Mouse (Mus musculus) right cerebral cortex, postnatal 10 days (tissue): ENCODE measurements around the gene Xylt2.
"Not testable (repeated sequence)": the region's sequence is repeated elsewhere in the genome, so short reads cannot be mapped to it uniquely, and the experiment has no call there.

Experiments
- DNase-seq, 2 experiments: peaks; one replicate each; pipeline ENCODE4 v3.0.0; 2021; ENCODE audit warnings: low spot score in 2 of 2

The Xylt2 gene

GRCm38 (mm10) chr11:94676754-94677606 is at the start of gene Xylt2:
Gene Xylt2 (minus strand): TSS chr11:94677515.
- DNase-seq, result peak; percentile 94

DNA sequence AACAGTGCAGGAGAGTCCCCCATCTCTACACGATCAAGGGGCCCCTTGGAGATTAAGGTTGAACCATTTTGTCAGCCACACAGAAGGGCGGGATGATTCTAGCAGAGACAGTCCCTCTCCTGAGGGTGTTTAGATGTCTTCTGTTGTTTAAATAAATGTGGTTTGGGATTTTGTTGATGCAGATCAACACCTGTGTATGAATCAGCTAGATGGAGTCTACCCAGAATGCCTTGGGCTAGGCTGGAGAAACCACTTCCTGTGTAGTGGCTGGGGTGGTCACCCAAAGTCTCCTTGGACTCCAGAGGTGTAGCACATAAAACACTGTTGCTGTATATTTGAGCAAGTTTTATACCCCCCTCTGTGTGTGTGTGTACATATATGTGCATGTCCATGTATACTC is 41.9 kb upstream of the Xylt2 start:
- no peak for DNase-seq

- DNase-seq, result no peak
Measured at GRCm38 (mm10) chr11:94718113-94718909, 41.0 kb upstream of the Xylt2 start.

DNA sequence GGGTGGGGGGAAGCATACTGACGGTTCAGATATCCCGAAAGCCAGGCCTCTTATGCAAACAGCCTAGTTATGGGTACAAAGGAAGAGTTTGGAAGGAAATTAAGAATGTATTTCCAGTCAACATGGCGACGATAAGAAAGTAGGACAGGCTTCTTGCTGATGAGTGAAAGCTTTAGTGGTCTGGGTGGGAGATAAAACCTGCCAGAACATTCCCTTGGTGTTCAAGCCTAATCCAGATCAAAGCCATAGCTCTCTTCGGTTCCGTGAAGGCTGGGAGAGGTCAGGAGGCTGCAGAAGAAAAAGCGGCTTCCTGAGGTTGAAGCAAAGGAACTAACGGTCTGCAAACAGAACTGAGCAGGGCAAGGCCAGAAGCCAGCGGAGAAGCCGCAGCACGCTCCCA is 39.9 kb upstream of the Xylt2 start:
- DNase-seq, result no peak

- peak in 1 of 2 experiments; percentile 43 for DNase-seq
Measured at GRCm38 (mm10) chr11:94716754-94717153, 39.4 kb upstream of the Xylt2 start.

- DNase-seq, result peak; percentile 59 to 64
Measured at GRCm38 (mm10) chr11:94715622-94716021, 38.3 kb upstream of the Xylt2 start.

GRCm38 (mm10) chr11:94713246-94713860 is 36.0 kb upstream of the Xylt2 start:
- DNase-seq, result no peak

GRCm38 (mm10) chr11:94704472-94704871 is 27.2 kb upstream of the Xylt2 start, which contains the start of gene Gm11541:
Gene Gm11541 (minus strand): TSS chr11:94704499.
- DNase-seq, result no peak

DNA sequence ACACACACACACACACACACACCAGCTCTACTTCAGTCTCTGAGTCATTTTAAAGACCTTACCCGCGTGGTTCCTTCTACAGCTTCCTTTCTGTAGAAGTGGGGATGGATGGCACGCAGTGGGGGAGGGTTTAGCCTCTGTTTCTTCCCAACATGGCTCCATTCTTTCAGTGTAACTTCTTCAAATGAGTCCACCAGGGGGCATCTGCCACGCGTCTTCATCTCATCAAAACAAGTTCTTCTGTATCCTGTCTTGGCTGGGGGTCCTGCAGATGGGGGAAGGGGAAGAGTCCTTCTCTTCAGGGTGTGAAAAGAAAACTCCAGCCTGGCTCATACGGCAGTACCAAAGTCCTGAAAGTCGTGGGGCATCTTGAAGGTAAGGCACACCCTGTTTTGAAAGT is 26.7 kb upstream of the Xylt2 start:
- no peak for DNase-seq

GRCm38 (mm10) chr11:94702216-94702610 is 24.9 kb upstream of the Xylt2 start:
- no peak for DNase-seq

DNA sequence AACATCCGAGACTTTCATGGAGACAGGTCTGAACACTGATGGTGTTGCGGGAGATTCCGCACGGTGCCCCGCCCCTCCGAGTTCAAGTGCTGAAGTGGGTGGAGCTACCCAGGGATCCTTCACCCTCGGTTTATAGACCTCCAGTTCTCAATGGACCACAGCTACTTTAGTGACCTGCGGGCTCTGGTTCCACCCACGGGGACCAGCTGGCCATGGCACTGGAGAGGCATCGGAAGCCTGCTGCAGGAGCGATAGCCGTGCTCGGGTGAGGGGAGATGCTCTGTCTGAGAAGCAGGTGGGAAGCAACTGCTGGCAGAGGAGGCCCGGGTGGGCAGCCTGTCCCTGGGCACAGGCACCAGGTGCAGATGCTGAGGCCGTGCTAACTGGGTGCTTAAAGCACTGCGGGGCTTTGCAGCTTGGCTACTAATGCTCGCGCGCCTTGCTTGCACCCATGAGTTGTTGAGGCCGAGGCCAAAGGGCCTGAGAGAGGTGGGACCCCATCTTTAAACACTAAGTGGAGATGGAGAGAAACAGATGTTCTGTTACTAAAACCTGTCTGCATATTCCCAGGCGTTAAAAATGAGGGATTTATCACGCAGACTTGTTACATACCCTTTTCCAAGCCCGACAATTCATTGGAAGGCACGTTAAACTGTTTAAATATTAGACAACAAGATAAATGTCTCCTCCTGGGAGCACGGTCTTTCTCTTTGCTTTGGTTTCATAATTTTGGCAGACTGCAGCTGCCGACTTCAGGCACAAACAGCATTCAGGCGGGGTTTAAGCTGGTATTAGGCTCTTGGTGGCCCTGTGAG is 24.3 kb upstream of the Xylt2 start:
- no peak for DNase-seq

DNA sequence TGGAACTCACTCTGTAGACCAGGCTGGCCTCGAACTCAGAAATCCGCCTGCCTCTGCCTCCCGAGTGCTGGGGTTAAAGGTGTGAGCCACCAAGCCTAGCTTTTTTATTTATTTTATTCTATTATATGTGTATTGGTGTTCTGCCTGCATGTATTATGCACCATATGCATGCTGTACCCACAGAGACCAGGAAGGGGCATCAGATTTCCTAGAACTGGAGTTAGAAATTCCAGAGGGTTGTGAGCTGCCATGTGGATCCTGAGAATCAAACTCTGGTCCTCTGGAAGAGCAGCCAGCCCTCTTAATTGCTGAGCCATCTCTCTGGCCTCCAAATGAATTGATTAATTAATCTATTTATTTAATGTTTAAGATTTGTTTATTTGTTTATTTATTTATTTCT is 22.1 kb upstream of the Xylt2 start:
- DNase-seq, result no peak

DNA sequence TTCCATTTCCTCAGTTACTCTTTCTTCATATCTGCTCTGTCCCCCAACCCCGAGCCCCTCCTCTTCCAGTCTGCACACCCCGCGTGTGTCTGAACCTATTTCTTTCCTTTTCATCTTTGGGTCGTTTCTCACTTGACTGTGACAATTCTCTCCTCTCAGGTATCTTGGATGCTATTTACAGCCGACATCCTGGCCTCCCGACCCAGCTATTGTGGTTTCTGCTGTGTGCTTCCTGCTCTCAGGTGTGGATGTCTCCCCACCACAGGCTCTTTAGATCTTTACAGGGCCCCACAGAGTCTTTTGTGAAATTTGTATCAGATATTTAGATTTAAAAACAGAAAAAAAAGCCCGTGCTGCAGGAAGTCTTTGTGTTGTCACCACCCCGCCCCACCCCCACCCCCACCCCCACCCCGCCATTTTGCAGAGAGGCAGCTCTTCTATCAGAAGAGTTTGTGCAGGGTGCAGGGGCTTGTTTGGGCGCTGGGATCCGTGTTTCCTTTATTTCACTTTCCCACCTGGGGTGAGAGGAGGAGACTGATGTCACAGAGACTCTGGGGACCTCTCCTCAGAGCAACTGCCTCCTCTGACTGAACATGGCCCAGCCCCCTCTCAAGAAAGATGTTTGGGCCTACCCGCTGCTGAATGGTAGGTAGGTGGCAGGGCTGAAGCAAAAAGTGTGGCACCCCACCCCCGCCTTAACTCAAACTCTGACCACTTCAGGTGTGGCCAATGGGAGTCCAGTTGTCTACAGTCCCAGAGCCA is 20.6 kb upstream of the Xylt2 start:
- DNase-seq, result no peak

- no peak for DNase-seq
Measured at GRCm38 (mm10) chr11:94697140-94697539, 19.8 kb upstream of the Xylt2 start.

DNA sequence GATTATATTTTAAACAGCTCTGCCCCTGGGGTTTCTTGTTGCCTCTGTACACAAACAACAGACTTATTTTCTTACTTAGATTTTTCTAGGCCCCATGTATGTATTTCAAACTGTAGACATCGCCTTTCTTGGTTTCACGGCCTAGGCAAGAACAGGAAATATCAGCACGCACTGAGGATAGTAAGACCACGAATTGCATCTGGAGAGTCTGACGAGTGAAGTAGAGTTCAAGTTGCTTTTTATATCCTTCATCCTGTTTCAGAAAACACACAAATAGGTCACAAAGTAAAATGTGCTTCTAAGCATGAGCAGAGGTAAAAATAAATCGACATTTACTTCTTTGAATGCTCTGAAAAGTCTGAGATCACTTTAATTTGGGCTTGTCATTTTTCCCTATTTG is 18.2 kb upstream of the Xylt2 start:
- no peak for DNase-seq

DNA sequence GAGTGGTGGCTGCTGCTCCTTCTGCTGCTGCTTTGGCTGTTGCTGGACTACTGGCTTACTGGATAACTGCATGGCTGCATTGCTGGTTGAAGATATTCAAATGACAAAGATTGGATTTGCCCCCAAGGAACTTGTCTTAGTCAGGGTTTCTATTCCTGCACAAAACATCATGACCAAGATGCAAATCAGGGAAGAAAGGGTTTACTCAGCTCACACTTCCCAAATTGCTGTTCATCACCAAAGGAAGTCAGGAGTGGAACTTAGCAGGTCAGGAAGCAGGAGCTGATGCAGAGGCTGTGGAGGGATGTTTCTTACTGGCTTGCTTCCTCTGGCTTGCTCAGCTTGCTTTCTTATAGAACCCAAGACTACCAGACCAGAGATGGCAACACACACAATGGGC is 15.2 kb upstream of the Xylt2 start:
- DNase-seq, result not testable (repeated sequence)

GRCm38 (mm10) chr11:94687178-94687577 is 9.9 kb upstream of the Xylt2 start:
- no peak for DNase-seq

DNA sequence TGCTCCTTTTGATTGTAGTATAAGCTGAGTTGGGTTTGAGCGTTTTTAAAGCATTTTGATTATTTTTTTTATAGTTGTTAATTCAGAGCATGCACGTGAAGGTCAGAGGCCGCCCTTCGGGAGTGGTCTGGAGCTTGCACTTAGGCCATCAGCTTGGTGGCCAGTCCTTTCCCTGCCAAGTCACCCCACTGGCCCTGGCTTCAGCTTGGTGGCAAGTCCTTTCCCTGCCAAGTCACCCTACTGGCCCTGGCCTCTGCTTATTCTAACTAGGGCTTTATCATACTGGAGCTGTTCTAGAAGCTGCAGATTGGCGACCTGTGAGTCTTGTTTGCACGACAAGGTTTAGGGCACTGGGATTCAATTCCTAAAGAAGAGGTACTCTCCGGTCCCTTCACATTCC is 5.1 kb upstream of the Xylt2 start:
- no peak for DNase-seq

- no peak for DNase-seq
Measured at GRCm38 (mm10) chr11:94681640-94682039, 4.3 kb upstream of the Xylt2 start.

- no peak for DNase-seq
Measured at GRCm38 (mm10) chr11:94680639-94681038, 3.3 kb upstream of the Xylt2 start.
